Mouse (Mus musculus) frontal cortex, adult 2 months (tissue): ENCODE data around the gene Med15. TPM values are rescaled to one million over a fixed set of nuclear protein-coding genes. Genes with fewer than 3 reads are reported as not detected.

Source experiments
- DNase-seq, 2 experiments: peaks; one replicate each; pipeline ENCODE4 v3.0.0; 2022; ENCODE audit warnings: low spot score in 1 of 2; ENCODE audit errors: extremely low spot score in 1 of 2
- polyA plus RNA-seq: library from polyadenylated mRNA; depleted of rRNA; stranded (reverse); fragments of >200 nt; gene quantifications from 2 replicates; pipeline ENCODE4 v1.2.3, GENCODE M21; 2012

The Med15 gene
- polyA plus RNA-seq, 1 experiment: 77.8 TPM

GRCm38 (mm10) chr16:17733646-17734045 is 955 bp upstream of the Med15 start:
- no peak for DNase-seq

- DNase-seq: no peak
Measured at GRCm38 (mm10) chr16:17732431-17732830, 260 bp downstream of the Med15 start.

GRCm38 (mm10) chr16:17732021-17732420 is 670 bp downstream of the Med15 start:
- DNase-seq: no peak

GRCm38 (mm10) chr16:17729974-17730373 is 2.7 kb downstream of the Med15 start:
- no peak for DNase-seq

GRCm38 (mm10) chr16:17727179-17727861 is 5.4 kb downstream of the Med15 start:
- DNase-seq: peak in 1 of 2 experiments; percentile 44

- no peak for DNase-seq
Measured at GRCm38 (mm10) chr16:17724448-17724847, 8.2 kb downstream of the Med15 start.

GRCm38 (mm10) chr16:17723325-17723626 is 9.4 kb downstream of the Med15 start:
- no peak for DNase-seq

GRCm38 (mm10) chr16:17722461-17723324 is 10.0 kb downstream of the Med15 start:
- DNase-seq: peak; percentile 88 to 93

GRCm38 (mm10) chr16:17721822-17722460 is 10.8 kb downstream of the Med15 start:
- DNase-seq: peak; percentile 41 to 57

- no peak for DNase-seq
Measured at GRCm38 (mm10) chr16:17721114-17721808, 11.4 kb downstream of the Med15 start.

- no peak for DNase-seq
Measured at GRCm38 (mm10) chr16:17717791-17718190, 14.9 kb downstream of the Med15 start.

- no peak for DNase-seq
Measured at GRCm38 (mm10) chr16:17707541-17707940, 25.1 kb downstream of the Med15 start.

- no peak for DNase-seq
Measured at GRCm38 (mm10) chr16:17701043-17701405, 31.7 kb downstream of the Med15 start.

GRCm38 (mm10) chr16:17700386-17701042 is 32.2 kb downstream of the Med15 start:
- DNase-seq: no peak

GRCm38 (mm10) chr16:17694860-17695259 is 37.8 kb downstream of the Med15 start:
- no peak for DNase-seq

- DNase-seq: no peak
Measured at GRCm38 (mm10) chr16:17669886-17670285, 62.8 kb downstream of the Med15 start.

- DNase-seq: no peak
Measured at GRCm38 (mm10) chr16:17665568-17665967, 67.1 kb downstream of the Med15 start.

- DNase-seq: no peak
Measured at GRCm38 (mm10) chr16:17656212-17656871, 76.3 kb downstream of the Med15 start.

- no peak for DNase-seq
Measured at GRCm38 (mm10) chr16:17654188-17654795, 78.4 kb downstream of the Med15 start.

GRCm38 (mm10) chr16:17653601-17654000 is 79.1 kb downstream of the Med15 start:
- DNase-seq: no peak
